Mouse (Mus musculus): ENCODE measurements around the gene Ccpg1os. TPM values are rescaled to one million over a fixed set of nuclear protein-coding genes. Genes with fewer than 3 reads are reported as not detected.

The Ccpg1os gene
- total RNA-seq (2021) = 1 to 10 TPM; 5.1 to 5.2 TPM
- long read RNA-seq, experiment 1, partial matches to known transcripts = 0 of 3 reads
- long read RNA-seq, experiment 1, other reads (novel, unspliced or antisense) = 1 of 3 reads
- long read RNA-seq, experiment 2, partial matches to known transcripts = 0 of 1 reads
- long read RNA-seq, experiment 2, other reads (novel, unspliced or antisense) = 0 of 1 reads

DNA sequence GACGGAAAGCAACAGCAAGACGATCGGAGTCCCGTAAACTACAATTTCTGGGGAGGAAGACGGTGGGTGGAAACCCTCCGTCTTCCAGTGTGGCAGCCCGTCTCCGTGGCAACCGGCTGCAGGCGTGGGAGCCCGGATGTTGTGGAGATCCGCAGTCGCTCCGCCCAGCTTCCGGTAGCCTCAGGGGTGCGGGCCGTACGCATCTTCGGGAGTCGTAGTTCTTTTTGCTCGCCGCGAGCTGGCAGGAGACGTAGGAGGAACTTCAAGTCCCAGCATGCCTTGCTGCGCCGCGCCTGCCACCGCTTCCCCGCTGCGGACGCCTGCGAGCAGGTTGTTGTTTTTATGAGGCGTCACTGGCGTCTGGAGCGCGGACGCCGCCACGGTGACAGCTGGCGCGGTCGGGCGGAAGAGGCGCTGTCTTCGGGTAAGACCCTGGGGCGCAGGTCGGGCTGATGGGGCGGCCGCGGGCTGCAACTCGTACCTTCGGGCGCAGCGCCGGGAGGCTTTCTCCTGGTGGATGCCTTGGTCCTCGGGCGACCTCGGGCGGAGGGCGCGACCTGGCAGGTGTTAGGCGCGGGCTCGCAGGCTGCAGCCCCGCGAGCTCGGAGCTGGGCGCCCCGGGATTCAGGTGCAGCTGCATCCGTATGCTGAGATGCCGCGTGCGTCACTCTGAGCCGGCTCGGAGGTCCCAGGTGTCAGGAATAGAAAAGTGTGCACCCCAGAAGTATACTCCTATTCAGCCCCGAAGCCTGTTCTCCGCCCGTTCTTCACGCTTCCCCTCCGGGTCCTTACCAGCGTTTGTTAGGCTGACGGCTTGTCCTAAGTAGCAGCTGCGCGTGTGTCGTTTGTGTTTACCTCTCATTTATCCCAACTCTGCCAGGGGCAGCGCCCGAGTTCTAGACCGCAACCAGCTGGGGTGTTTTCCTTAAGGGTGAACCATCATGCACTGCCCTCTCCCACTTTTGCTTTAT, at the start of gene Ccpg1os, which contains the start of gene Ccpg1:
TSS of gene Ccpg1os (minus strand) at position 133 of the 971 bp plus-strand sequence.
TSS of gene Ccpg1 (plus strand) at position 180 of the 971 bp plus-strand sequence.
- peak; percentile 92 for DNase-seq

DNA sequence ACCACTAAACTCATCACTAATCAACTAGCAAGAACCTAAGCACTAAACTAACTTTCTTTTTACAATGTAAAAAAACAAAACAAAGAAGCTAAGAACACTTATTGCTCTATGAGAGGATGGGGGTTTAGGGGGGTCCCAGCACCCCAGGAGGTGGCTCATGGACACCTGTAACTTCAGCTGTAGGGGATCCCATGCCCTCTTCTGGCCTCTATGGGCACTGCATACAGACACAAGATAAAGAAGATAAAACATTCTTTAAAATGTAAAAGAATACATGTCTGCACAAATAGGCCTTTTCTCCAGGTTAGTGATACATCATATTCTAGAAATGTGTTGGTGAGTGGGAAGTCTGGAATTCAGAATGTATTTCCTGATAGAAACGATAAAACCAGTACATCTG, 48.2 kb upstream of the Ccpg1os start:
- DNase-seq = no peak

DNA sequence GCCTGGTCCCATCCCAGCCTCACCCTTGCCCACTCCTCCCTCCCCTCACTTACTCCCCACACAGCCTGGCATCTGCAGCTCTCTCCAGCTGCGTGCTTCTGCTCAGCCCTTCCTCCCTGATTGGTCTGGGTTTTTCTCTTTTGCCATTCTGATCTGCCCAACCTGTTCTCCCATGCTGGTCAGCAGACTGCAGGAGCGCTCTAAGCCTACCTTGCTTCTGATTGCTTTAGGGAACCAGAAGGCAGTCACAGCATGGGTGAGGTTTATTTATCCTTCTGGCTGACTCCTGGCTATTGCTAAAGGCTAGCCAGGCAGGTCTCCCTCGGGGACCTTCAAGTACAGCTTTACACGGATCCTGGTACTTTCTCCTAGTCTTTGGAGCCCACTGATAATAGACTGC, 46.2 kb upstream of the Ccpg1os start:
- DNase-seq = no peak

DNA sequence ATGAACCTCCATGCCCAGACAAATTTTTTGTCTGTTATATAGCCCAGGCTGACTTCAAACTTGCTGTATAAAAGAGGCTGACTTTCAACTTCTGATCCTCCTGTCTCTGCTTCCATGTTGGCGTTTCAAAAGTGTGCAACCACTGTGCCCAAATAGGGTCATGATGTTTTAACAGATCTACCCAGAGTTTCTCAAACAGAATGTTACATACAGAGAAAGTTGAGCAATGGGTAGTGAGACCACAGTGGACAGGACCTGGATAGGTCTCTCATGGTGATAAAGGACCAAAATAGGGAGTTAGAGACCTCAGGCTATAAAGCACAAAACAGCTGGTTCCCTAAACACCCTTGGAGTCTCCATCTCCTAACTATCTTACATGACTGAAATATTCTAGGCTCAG, 45.3 kb upstream of the Ccpg1os start:
- DNase-seq = no peak

DNA sequence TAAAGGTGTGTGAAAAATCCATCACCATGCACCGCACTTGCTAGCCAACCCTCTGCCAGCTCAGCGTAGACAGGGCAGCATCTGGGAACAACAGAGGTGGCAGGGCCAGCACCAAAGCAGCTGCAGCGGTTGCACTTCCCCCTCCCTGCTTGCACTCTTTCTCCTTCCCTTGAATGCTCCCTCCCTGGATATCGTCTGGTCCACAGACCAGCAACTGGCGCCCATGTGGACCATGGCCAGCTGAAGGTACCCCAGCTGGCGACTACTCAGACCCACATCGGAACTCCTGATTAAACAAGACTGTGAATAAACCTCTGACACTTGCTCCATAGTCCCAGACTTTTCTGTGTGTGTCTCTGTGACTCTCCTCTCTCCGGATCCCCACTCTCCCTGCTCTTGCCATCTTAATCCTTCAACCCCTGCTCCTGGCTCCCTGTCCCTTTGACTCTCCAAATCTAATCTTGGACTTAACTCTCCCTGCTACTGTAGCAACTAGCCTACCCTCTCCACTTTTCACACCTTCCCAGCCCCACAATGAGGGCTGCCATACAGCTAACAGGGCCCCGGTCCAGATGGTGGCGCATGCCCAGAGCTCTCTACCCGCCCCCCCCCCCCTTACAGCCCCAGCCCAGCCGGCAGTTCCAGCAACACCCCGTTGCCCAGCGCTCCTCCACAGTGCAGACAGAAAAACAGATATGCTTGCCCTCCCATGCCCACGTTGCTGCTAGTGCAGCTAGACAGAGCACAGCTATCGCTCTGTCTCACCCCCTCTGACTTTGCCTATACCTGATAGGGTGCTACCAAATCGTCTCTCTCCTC, 40.8 kb upstream of the Ccpg1os start:
- peak; percentile 26 for DNase-seq

DNA sequence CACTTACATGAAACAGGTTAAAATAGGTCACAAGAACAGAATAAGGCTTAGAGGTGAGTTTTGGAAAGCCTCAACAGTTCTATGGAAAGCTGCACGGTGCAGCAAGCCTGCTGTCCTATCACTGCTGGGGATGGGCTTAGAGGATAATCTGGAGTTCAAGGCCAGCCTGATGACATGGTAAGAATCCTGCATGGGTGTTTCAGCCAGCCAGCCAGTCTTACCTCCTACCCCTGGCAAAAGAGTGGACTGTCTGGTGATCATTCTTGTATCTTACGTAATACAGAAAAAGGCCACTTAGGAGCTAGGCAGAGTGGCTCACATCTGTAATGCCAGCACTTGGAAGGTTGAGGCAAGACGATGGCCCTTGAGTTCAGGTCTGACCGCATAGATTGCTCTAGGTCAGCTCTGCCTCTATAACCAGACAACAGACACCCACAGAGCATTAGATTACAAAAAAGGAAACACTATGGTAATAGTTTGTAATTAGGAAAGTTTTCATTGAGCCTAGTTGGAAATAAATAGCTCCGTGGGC, 35.5 kb upstream of the Ccpg1os start:
- DNase-seq = no peak

DNA sequence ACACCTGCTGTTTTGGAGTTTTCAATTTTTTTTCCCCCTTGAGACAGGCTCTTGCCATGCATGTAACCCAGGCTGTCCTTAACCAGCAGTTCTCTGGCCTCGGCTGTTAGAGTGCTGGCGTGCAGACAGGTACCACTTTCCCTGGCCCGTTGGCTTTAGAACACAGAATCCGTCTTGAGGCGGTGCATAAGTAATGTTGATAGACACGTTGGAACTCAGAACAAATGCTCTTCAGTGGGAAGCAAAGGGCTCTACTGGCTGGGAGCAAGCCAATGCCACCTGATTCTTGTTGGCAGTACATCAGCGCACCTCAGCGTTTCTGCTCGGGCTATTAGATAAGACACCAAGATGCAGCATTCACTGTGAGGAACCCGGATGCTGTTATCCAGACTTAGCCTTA, 34.7 kb upstream of the Ccpg1os start:
- no peak for DNase-seq

DNA sequence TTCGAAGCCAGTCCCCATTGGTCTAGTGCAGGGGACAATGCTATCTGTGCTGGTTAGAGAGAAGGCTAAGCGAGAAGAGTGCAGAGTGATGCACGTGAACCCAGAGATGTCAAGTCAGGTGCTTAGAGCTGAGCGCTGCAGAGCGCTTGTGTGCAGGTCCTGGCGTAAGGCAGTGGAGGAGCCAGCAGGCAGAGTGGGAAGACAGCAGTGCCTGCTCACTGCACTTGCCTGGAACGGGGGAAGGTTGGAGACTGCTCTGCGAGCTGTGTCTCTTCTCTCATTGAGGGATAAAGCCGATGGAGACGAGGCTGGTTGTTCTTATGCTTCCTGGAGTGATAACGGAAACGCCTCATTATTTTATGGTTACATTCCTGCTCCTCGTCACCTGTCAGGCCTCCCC, 29.5 kb upstream of the Ccpg1os start:
- no peak for DNase-seq

DNA sequence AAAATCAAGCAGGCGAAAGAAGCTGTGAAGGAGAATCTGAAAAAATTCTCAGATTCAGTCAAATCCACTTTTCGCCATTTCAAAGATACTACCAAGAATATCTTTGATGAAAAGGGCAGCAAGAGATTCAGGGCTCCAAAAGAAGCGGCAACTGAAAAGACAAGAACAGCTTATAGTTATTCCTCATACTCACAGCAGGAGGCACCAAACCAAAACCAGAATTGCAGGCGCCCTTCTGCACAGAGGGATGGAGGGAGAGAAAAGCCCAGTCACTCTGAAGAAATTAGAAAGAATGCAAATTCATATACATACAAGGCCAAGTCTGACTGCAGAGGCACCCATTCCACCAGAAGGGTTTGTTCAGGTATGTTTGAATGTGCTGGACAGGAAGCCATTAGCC, 27.4 kb upstream of the Ccpg1os start:
- DNase-seq = no peak

DNA sequence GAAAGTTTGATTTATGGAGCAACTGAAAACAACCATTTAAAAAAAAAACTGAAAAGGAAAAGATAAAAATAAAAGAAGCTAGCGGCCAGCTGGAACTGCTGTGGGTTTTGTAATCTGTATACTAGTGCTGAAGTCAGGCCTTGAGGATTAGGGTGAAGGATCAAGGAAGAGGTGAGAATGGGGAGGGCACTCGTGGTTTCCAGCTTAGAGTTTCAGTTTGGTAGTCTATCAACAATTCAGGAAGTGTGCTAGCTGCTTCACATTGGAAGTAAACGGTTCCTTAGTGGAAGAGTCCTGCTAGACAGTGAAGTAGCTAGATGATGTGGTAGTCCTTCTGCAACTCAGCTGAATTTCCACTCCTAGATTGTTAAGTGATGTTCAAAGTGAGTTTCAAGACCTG, 23.2 kb upstream of the Ccpg1os start:
- no peak for DNase-seq

DNA sequence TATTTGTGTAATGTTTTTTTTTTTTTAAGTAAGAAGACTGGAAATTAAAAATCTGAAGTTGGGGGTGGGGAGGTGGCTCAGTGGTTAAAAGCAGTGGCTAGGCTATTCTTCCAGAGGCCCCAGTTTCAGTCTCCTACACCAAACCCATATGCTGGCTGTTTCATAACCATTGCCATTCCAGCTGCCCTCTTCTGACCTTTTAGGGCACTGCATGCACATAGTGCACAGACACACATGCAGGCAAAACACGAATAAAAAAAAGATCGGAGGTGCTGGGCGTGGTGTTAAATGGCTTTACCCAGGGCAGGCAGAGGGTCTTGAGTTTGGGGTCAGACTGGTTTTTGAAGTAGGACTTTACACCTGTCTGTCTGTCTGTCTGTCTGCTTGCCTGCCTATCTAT, 21.0 kb upstream of the Ccpg1os start:
- no peak for DNase-seq

DNA sequence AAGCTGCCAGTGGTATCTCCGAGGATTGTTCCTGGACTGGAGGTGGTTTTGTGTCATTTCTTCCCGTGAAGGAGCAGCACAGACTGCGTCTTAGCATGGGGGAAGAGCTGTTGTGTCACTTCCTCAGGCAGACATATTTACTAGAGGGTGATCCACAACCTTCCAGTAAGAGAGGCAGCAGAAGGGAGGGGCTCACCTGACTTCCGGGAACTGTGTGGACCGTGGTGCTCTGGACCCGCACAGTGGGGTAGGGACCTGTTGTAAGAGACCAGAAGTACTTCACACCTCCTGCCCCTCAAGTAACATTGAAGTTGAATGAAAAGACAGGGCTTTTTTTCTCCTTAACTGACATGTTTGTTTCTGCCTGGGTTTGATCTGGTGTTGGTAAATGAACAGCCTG, 19.9 kb upstream of the Ccpg1os start:
- no peak for DNase-seq

DNA sequence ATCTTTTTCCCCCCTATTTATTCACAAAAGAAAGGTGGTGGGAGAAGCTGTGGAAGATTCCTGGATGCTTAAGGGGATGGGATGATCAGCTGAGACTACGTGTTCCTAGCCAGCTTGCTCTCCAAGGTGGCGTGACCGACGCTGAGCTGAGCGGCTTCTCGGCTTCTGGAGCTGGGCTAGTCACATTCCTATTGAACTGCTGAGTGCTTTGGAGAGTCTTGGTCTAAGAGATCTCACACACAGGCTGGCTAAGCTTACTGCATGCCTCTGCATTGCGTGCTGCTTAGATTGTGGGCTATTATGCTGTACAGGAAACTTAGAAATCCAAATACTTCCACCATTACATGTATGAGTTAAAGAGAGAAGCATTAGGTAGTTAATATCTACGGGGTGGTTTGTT, 18.9 kb upstream of the Ccpg1os start:
- DNase-seq = no peak

DNA sequence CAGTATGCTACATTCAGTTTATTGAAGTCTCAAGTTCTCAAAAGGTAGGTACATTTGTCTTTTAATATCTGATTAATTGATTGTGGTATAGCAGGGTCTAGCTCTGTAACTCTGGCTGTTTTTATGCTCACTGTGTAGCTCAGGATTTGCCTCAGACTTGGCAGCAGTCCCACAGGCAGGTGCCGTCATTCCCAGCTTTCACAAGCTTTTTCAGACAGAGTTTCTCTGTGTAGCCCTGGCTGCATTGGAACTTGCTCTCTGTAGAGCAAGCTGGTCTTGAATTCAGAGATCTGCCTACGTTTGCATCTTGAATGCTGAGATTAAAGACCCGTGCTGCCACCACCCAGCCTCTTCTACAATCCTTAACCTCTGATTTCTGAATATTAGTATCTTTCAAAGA, 17.0 kb upstream of the Ccpg1os start:
- DNase-seq = no peak

DNA sequence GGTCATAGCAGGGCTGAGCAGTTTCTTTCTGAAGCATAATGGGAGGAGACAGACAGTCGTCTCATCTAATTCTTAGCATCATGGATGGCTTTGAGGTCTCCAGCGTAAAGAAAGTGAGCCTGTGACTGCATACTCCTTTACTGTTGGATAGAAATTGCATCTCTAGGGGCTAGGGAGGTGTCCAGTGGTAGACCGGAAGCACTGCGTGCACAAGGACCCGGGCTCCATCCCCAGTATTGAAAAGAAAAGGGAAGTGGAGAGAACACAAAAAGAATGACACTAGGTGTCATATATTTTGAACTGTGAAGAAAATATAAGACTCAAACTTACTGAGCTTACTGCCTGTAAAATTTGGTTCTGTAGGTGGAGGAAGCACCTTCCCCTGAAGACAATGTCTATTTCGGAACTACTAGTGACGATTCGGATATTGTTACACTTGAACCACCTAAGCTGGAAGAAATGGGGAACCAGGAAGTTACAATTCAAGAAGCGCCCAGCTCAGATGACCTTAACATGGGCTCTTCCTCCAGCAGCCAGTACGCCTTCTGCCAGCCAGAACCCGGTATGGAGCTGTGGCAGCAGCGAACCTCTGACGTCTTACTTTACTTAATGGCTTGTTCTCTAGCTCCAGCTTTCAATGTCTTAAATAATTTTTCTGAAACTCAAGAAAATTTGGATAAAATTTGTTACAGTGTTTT, 16.3 kb upstream of the Ccpg1os start:
- DNase-seq = no peak

DNA sequence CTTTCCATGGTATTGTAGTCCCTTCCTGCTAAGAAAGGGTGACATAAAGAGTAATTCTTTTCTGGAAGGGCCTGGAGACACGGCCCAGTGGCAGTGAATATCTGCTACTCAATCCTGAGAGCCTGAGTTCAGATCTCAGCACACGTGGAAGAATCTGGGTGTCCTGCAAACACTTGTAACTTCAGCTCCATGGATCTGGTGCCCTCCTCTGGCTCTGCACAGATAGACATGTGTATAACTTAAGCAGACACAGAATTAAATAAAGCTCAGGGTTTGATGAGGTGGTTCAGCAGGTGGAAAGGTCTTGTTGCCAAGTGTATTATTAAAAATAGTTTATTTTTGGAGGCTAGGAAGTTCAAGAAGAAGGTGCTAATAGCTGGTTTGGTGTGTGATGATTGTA, 15.3 kb upstream of the Ccpg1os start:
- DNase-seq = no peak

DNA sequence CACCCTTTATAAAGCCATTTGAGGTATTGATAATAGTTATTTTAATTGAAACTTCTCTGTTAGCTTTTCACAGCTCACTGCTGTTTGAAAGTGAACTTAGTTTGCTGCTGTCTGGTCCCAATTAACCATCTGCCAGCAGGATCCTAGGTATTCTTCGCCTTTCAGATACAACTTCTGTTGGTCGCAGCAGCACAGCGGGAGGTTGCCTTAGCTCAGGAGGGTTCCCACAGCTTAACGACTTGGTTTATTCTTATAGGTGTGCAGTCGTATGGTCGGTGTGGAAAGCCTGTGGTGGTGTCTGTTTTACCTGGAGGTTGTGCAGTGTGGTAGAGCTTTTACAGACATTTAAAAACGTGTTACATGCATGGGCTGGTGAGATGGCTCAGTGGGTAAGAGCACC, 11.6 kb upstream of the Ccpg1os start:
- no peak for DNase-seq

DNA sequence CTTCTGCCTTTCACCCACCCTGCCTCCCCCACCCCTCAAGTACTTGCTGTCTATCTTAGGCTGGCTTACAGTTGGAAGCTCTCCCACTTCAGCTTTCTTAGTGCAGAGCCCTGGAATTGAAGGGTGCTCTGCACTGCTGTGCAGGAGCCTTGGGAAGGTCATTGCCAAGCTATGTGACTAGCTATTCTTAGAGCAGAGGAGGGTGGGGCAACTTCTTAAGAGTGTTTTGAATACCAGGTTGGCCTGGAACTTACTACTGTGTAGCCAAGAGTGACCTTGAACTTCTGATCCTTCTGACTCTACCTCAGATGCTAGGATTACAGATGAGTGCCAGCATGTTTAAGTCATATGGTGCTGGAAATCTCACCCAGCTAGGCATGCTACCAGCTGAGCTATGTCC, 11.0 kb upstream of the Ccpg1os start:
- no peak for DNase-seq

DNA sequence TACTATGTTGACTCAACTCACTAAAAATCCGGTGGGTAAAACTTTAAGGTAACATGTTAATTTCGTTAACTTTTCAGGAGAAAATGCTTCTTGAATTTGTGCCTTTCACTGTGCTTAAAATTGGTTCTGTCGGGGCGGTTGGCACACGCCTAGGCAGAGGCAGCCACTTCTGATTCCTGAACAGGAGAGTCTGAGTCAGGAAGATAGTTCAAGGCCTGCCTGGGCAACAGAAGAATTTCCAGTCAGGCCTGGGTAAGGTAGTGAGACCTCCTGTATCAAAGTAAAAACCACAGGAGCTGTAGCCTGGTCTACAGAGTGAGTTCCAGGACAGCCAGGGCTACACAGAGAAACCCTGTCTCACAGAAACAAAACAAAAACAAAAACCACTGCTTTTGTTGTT, 7.4 kb upstream of the Ccpg1os start:
- DNase-seq = no peak

DNA sequence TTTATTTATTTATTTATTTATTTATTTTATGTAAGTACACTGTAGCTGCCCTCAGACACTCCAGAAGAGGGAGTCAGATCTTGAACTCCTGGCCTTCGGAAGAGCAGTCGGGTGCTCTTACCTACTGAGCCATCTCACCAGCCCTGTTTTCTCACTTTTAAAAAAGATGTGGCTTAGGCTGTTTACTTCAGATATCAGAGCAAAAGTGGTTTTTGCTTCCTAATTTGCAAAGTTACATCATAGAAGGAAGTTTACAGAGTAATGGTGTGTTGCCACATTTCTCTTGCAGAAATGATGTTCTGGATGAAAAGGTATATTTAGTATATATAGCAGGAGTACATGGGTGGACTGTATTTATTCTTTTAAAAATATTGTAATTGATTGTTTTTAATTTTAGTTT, 6.2 kb upstream of the Ccpg1os start:
- no peak for DNase-seq

DNA sequence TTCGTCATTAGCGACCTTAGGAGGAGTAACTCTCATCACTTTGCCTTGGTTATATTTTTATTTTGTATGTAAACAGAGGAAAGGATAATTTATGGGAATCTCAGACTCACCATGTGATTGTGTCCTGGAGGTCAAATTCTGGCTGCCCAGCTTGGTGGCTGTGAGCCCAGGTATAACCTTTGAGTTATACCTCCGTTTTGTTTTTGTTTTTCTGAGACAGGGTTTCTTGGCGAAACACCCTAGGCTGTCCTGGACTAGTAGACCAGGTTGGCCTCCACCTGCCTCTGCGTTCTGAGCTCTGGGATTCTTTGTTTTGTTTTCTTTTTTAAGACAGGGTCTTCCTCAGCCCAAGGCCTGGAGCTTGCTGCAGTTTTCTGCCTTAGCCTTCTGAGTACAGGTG, 3.5 kb upstream of the Ccpg1os start:
- DNase-seq = no peak

DNA sequence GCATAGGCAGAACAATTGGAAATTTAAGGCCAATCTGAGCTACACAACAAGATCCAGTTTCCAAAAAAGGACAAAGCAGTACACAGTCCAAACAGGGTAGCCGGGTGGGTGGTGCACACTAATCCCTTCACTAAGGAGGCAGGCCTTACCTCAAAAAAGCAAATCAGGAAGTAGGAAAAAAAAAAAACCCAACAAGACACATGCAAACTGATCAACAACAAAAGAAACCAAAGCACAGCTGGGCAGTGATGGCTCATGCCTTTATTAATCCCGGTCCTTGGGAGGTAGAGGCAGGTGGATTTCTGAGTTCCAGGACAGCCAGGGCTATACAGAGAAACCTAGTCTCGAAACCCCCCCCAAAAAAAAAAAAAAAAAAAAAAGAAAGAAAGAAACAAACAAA, 2.5 kb upstream of the Ccpg1os start:
- DNase-seq = no peak
